Mouse (Mus musculus) heart, postnatal 10 days (tissue): ENCODE results near the gene Stxbp1. TPM values are rescaled to one million over a fixed set of nuclear protein-coding genes. Genes with fewer than 3 reads are reported as not detected.
"Not testable (repeated sequence)": the region's sequence is repeated elsewhere in the genome, so short reads cannot be mapped to it uniquely, and the experiment has no call there.

Experiments
- DNase-seq, 2 experiments: peaks; one replicate each; pipeline ENCODE4 v3.0.0; 2021
- intact Hi-C: fragments of 180-260 bp; cut with DNase I; formaldehyde crosslinking; loops from one replicate; pipeline ENCODE4 v1.15.1; 2025
- total RNA-seq, 2 experiments: library from RNA; stranded (reverse); gene quantifications; 2 replicates each; pipeline ENCODE4 v1.2.3; 2021

Stxbp1 gene
- total RNA-seq, 2 experiments from 2014 or later: 25.4 to 25.7 TPM

- DNase-seq: peak in 1 of 2 experiments; percentile 43
- intact Hi-C loops: no loop called here
Measured at GRCm38 (mm10) chr2:32874951-32875674, 28.1 kb upstream of the Stxbp1 start.

GRCm38 (mm10) chr2:32874070-32874469 is 27.0 kb upstream of the Stxbp1 start:
- intact Hi-C loops: no loop called here
- DNase-seq: no peak

DNA sequence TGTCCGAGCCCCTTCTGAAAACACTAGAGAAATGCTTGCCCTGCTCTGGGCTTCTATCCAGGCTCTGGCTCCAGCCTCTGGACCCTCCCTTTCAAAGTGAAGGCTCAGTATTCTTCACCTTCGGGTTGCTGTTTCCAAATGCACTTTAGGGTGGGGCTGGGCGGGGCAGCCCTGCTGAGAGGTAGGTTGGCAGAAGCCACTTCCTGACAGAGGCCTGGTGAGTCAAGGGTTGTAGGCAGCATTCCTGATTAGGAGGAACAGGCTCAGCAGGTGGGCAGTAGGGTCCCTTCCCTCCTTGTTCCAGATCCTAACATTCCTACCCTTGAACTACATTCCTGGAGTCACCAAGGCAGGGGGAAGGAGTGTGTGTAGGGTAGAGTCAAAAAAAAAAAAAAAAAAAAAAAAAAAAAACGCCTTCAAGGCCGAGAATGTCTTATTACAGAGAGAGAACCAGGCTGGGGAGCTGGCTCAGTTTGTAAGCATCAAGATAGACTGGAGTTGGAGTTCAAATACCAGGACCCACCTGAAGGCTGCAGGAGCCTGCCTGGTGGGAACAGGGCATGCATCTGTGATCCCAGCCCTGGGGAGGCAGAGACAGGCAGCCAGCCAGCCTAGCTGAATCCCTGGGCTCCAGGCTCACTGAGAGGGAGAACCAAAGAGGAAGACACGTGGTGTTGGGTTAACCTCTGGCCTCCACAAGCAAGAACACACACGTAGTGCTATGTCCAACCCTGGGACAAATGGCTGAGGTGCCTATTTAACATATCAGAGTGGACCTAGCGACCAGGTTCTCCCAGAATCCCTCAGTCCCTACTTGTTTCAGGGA is 23.4 kb upstream of the Stxbp1 start:
- DNase-seq: no peak
- intact Hi-C loops: no loop called here

- no peak for DNase-seq
- intact Hi-C loops: no loop called here
Measured at GRCm38 (mm10) chr2:32869721-32870274, 22.8 kb upstream of the Stxbp1 start.

DNA sequence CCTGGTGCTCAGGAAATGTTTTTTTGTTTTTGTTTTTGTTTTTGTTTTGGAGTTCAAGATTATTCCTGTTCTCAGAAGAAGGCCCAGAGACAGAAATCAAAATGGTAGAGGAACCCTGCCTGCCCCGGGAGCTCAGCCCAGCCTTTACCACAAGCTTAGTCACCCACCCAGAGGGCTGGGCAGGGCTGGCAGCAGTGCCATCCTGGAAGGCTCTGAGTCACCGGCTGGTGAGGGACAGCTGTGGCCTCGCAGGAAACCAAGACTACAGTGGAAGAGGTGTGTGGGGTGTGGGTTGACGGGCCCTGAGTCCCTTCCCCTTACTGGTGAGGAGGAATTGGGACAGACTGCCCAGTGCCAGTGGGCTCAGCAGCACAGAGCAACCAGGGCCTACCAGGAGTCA is 20.3 kb upstream of the Stxbp1 start:
- DNase-seq: no peak
- intact Hi-C loops: no loop called here

GRCm38 (mm10) chr2:32864755-32865154 is 17.7 kb upstream of the Stxbp1 start:
- intact Hi-C loops: loop anchor here (1.0 kb wide), 2 partner anchors 48 to 64 kb away; no protein-coding TSS in a partner anchor
- DNase-seq: peak in 1 of 2 experiments; percentile 69

DNA sequence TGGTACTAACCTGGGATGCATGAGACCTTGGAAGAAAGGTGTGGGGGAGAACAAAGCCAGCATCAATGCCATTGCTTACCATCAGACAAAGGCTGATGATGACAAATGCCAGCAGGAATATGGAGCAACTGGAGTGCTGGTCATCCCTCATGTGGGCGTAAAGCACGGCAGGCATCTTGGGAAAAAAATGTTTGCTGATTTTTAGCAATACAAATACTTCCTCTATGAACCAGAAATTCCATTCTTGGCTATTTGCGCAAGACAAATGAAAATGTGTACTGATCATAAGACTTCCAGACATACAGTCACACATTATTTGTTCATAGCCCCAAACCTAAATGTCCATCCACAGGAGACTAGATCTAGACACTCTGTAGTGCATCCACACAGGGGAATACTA is 16.3 kb upstream of the Stxbp1 start:
- no peak for DNase-seq
- intact Hi-C loops: no loop called here

- no peak for DNase-seq
- intact Hi-C loops: no loop called here
Measured at GRCm38 (mm10) chr2:32860799-32861198, 13.8 kb upstream of the Stxbp1 start.

DNA sequence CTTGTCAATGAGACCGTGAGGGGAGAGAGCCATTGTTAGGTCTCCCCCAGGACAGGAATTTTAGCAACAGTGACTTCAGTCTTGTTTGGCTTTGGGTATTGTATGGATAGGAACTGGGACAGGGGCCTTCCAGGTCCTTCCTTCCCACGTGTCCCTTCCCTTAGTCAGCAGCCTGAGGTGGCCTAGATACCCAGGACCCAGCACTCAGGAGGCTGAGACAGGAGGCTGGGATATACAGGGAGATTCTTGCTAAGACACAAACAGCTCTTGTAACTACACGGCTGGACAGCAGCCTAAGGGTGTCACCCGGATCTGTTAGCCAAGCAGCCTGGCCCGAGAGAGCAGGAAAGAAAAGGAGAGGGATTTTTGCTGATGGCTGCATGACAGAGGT is 12.6 kb upstream of the Stxbp1 start:
- intact Hi-C loops: loop anchor here (1.0 kb wide), 1 partner anchor 69 kb away; no protein-coding TSS in a partner anchor
- DNase-seq: no peak

GRCm38 (mm10) chr2:32859010-32859621 is 12.1 kb upstream of the Stxbp1 start:
- intact Hi-C loops: loop anchor here (1.0 kb wide), 1 partner anchor 69 kb away; no protein-coding TSS in a partner anchor
- DNase-seq: peak in 1 of 2 experiments; percentile 79

- intact Hi-C loops: loop anchor here (1.0 kb wide), 1 partner anchor 78 kb away; no protein-coding TSS in a partner anchor
- DNase-seq: peak; percentile 90 to 93
Measured at GRCm38 (mm10) chr2:32857584-32857983, 10.5 kb upstream of the Stxbp1 start.

- intact Hi-C loops: no loop called here
- no peak for DNase-seq
Measured at GRCm38 (mm10) chr2:32855790-32856465, 8.9 kb upstream of the Stxbp1 start.

DNA sequence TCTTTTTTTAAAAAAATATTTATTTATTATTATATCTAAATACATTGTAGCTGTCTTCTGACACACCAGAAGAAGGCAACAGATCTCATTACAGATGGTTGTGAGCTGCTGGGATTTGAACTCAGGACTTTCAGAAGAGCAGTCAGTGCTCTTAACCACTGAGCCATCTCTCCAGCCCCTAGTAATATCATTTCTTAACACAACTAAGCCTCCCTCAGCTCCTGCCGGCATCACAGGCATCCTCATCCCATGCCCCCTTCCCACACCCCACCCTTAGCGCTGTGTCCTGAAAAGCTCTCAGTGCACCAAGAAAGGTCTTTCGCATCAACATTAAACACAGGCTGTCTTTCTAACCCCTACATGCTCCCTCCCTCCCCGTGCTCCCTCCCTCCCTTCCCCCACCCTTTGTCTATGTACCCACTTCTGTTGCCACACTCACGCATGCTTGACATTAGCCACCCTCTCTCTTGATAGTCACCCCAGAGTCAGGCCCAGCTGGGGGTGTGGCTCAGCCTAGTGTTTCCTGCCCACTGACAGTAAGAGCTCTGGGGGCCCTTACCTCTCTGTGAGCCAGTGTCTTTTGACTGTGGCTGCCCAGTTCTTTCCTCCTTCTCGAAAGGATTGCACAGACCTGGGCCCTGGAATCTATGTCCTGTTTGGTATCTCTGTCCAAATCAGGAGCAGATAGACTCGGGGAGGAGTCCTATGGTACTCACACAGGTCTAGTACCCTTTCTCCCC is 8.2 kb upstream of the Stxbp1 start:
- DNase-seq: no peak
- intact Hi-C loops: no loop called here

DNA sequence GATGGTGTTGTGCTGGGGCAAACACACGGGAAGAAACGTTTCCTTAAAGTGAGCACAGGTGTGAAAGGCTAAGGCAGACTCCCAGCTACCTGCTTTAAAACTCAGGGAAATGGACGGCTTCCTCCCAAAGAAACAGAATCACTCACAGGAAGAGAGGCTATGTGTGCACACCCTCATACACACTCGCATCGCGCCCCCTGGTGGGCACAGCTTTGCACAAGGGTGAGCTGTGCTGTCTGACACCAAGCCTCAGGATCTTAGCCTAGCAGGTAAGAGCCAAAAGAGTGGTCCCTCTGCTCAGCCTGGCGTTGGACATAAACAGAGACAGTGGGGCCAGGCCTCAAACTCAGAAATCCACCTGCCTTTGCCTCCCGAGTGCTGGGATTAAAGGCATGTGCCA is 7.2 kb upstream of the Stxbp1 start:
- peak; percentile 90 to 94 for DNase-seq
- intact Hi-C loops: loop anchor here (1.0 to 5.0 kb wide), 2 partner anchors 32 to 142 kb away; partner anchors contain the start of gene Cdk9

GRCm38 (mm10) chr2:32853716-32854115 is 6.7 kb upstream of the Stxbp1 start:
- intact Hi-C loops: loop anchor here (1.0 to 5.0 kb wide), 2 partner anchors 31 to 141 kb away; partner anchors contain the start of gene Cdk9

GRCm38 (mm10) chr2:32852156-32852555 is 5.1 kb upstream of the Stxbp1 start:
- peak in 1 of 2 experiments; percentile 45 for DNase-seq
- intact Hi-C loops: loop anchor here (5.0 kb wide), 1 partner anchor 140 kb away; the partner anchor contains the start of gene Cdk9

More at GRCm38 (mm10) chr2:32853716-32854115, 6.7 kb upstream of the Stxbp1 start:
- not testable (repeated sequence) for DNase-seq

GRCm38 (mm10) chr2:32847468-32847821 is 400 bp upstream of the Stxbp1 start:
- DNase-seq: no peak
- intact Hi-C loops: no loop called here

DNA sequence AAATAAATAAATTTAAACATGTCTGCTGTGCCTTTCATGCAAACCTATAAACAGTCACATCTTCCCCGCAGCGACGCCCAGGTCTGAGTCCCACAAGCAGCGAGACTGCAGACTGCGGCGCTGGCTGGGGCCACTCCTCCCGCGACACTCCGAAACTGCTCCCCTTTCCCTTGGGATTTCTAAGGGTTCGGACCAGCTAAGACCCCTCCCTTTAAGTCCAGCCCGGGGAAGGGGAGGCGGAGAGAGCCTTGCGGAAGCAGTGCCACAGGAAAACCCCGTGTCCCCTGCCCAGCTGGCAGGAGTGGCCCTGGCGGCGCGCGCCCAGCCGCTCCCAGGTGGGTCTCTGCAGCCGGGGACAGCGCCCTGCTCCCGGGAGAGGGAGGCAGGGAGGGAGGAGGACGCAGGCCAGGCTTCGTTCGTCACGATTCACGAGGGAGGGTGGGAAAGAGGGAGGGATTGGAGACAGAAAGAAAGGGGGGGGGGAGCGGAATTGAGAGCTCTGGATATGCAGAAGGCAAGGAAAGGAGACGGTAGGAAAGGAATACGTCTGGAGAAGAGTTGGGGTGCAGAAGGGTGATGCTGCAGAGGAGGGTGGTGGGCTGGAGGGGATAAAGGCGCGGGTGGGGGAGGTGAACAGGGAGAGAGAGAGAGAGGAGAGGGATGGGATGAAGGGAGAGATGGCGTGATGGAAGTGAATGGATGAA is 792 bp downstream of the Stxbp1 start:
- intact Hi-C loops: no loop called here
- DNase-seq: peak; percentile 80 to 82
